Mouse (Mus musculus) ovary, postnatal 14 days (tissue): ENCODE data around the gene Srpk2.
"Not testable (repeated sequence)": the region's sequence is repeated elsewhere in the genome, so short reads cannot be mapped to it uniquely, and the experiment has no call there.

Source experiments
- DNase-seq: peaks from one replicate; pipeline ENCODE4 v3.0.0; 2022; ENCODE audit warnings: low spot score

Gene Srpk2

DNA sequence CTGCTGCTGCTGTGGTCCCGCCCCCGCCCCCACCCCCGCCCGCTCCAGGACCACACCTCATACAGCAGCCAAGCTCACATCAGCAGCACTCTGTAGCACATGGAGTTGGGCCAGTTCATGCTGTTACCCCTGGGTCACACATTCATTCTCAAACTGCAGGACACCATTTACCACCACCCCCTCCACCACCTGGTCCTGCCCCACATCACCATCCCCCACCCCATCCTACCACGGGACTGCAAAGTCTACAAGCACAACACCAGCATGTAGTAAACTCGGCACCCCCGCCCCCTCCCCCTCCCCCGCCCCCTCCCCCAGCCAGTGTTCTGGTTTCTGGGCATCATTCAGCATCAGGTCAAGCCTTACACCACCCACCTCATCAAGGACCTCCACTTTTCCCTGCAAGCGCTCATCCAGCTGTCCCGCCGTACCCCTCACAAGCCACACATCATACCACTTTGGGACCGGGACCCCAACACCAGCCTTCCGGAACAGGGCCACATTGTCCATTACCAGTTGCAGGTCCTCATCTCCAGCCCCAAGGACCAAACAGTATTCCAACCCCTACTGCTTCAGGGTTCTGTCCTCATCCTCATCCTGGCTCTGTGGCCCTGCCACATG lies 182.0 kb downstream of the Srpk2 start:
- DNase-seq = no peak

GRCm38 (mm10) chr5:23501582-23502316 lies 182.7 kb downstream of the Srpk2 start:
- no peak for DNase-seq

- no peak for DNase-seq
Measured at GRCm38 (mm10) chr5:23500715-23501114, 183.7 kb downstream of the Srpk2 start.

GRCm38 (mm10) chr5:23499257-23499656 lies 185.2 kb downstream of the Srpk2 start:
- DNase-seq = no peak

- DNase-seq = no peak
Measured at GRCm38 (mm10) chr5:23497920-23498319, 186.5 kb downstream of the Srpk2 start.

GRCm38 (mm10) chr5:23496933-23497332 lies 187.5 kb downstream of the Srpk2 start:
- DNase-seq = no peak

- no peak for DNase-seq
Measured at GRCm38 (mm10) chr5:23496396-23496795, 188.0 kb downstream of the Srpk2 start.

DNA sequence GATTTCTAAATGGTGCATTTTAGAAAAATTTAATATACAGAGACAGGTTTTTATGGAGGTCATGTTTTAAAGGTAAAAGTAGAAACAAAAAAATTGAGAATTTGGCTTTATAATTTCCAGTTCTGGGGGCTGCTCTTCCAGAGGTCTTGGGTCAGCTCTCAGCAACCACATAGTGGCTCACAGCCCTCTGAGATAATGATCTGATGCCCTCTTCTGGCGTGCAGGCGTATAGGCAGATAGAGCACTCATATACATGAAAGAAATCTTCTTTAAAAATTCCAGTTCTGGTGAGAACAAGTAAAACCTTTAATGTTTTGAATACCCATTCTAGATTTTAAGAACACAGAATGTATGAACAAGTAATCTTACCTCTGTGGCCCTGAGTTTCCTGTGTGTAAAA lies 193.6 kb downstream of the Srpk2 start:
- DNase-seq = no peak

DNA sequence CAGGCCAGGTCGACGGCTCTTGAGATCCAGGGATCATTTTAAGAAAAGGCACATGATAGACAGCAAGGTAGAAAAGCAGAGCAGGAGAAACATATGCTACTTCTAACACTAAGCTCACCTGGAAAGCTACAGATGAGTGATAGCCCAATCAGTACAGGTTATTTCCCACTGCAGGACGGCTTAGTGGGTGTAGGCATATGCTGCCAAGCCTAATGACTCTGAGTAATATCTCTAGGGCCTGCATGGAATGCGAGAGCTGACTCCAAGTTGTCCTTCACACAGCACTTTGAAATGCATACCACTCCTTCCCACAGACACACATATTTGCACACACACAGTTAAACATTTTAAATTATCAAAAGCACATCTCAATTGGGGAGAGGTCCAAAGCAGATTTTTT lies 195.2 kb downstream of the Srpk2 start:
- no peak for DNase-seq

- DNase-seq = no peak
Measured at GRCm38 (mm10) chr5:23483811-23484210, 200.6 kb downstream of the Srpk2 start.

DNA sequence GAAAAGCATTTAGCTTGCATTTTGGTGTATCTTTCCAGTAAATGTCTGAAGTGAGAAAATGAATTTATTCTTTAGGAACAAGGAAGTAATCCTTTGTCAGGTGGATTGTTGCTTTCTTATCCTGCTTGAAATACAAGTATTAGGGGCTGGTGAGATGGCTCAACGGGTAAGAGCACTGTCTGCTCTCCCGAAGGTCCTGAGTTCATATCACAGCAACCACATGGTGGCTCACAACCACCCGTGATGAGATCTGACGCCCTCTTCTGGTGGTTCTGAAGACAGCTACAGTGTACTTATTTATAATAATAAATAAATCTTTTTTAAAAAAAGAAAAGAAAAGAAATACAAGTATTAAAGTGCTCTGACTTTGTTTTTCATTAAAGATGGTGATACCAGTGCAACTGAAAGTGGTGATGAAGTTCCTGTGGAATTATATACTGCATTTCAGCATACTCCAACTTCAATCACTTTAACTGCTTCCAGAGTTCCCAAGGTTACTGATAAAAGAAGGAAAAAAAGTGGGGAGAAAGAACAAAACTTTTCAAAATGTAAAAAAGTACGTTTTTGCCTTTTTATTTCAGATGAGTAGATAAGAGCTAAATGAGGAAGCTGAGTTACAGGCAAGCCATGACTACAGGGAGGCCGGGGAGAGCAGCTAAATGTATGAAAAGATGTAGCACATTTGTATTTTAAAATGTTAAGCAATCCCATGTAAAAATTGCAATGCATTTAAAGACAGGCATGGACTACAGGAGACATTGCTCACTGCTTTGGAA lies 211.1 kb downstream of the Srpk2 start:
- no peak for DNase-seq

GRCm38 (mm10) chr5:23466546-23466945 lies 217.9 kb downstream of the Srpk2 start:
- no peak for DNase-seq

DNA sequence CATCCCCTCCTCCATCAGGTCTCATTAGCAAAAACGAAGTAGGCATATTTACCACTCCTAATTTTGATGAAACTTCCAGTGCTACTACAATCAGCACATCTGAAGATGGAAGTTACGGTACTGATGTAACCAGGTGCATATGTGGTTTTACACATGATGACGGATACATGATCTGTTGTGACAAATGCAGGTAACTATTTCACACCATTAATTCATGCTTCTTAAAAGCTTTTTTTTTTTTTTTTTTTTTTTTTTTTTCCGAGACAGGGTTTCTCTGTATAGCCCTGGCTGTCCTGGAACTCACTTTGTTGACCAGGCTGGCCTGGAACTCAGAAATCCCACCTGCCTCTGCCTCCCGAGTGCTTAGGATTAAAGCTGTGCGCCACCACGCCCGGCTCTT lies 219.7 kb downstream of the Srpk2 start:
- DNase-seq = no peak

- DNase-seq = no peak
Measured at GRCm38 (mm10) chr5:23464247-23464646, 220.2 kb downstream of the Srpk2 start.

DNA sequence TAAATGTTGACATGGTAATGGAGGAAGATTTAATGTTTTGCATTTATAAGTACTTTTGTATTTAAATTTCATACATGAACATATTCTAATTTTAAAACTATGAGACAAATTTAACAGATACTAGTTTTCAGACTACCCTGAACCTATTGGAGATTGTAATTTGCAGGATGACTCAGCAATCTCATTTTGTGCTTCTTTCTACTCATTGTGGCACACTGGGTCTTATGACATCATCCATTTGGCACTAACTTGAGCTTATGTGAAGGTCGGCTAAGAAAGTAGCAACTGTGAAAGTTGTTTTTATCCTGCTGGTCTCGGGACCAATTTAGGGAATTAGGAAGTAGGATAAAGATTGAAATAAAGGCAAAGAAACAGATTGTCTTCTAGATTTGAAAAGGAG lies 222.7 kb downstream of the Srpk2 start:
- no peak for DNase-seq

GRCm38 (mm10) chr5:23453561-23453960 lies 230.9 kb downstream of the Srpk2 start:
- not testable (repeated sequence) for DNase-seq
